Mouse (Mus musculus) liver, postnatal 0 days (tissue): ENCODE results near the gene Zmat1. TPM values are rescaled to one million over a fixed set of nuclear protein-coding genes. Genes with fewer than 3 reads are reported as not detected.

Experiments
- ATAC-seq: fragments of 200-750 bp; cut with Nextera tagmentation; 2 replicates; pipeline ENCODE4 v1.8.0; 2017; ENCODE audit warnings: mild to moderate bottlenecking, moderate library complexity
- DNase-seq: peaks from one replicate; pipeline ENCODE4 v3.0.0-alpha.2; 2016
- H3K27ac ChIP-seq: fragments of 300-500 bp; sonication (generic); 2 replicates; pipeline ENCODE4 v1.5.1; 2014; ENCODE audit warnings: antibody characterized with exemption, moderate library complexity, mild to moderate bottlenecking, low read depth
- H3K27me3 ChIP-seq: fragments of 300-500 bp; sonication (generic); 2 replicates; pipeline ENCODE4 v1.6.1; 2014; ENCODE audit warnings: low read length, control low read depth, mixed read lengths; ENCODE audit not compliant: insufficient read depth
- H3K36me3 ChIP-seq: fragments of 300-500 bp; sonication (generic); replicated peaks from 2 replicates; pipeline ENCODE4 v1.6.1; 2014; ENCODE audit warnings: mild to moderate bottlenecking, control low read depth, low read length, moderate library complexity, mixed read lengths; ENCODE audit not compliant: insufficient read depth
- H3K4me1 ChIP-seq: fragments of 300-500 bp; sonication (generic); 2 replicates; pipeline ENCODE4 v1.6.1; 2014; ENCODE audit warnings: antibody characterized with exemption, mild to moderate bottlenecking, control low read depth; ENCODE audit not compliant: insufficient read depth
- H3K4me2 ChIP-seq: fragments of 300-500 bp; sonication (generic); 2 replicates; pipeline ENCODE4 v1.6.1; 2014; ENCODE audit warnings: low read depth, mild to moderate bottlenecking, low read length, moderate library complexity, mixed read lengths
- H3K4me3 ChIP-seq: fragments of 300-500 bp; sonication (generic); 2 replicates; pipeline ENCODE4 v1.5.1; 2014; ENCODE audit warnings: low read depth, low read length
- H3K9ac ChIP-seq: fragments of 300-500 bp; sonication (generic); replicated peaks from 2 replicates; pipeline ENCODE4 v1.6.1; 2014; ENCODE audit warnings: mild to moderate bottlenecking, moderate library complexity
- H3K9me3 ChIP-seq: fragments of 300-500 bp; sonication (generic); 2 replicates; pipeline ENCODE4 v1.6.1; 2016; ENCODE audit warnings: mild to moderate bottlenecking, control low read depth, low read length, mixed read lengths
- CTCF ChIP-seq: sonication (generic); IDR thresholded peaks from 2 replicates; pipeline ENCODE4 v1.5.1; 2016; ENCODE audit warnings: antibody characterized with exemption, low read depth
- EP300 ChIP-seq: IDR thresholded peaks from 2 replicates; pipeline ENCODE4 v1.6.1; 2016; ENCODE audit warnings: antibody characterized with exemption, low read depth, mild to moderate bottlenecking
- WGBS: fragments of 180-500 bp; shearing (Covaris S2); extraction: QIAGEN DNeasy Blood & Tissue Kit; methylation state at CpG from one replicate; pipeline ENCODE4 v1.1.7; 2014; ENCODE audit not compliant: insufficient replicate concordance; 5-methylcytosine and 5-hydroxymethylcytosine counted together
- polyA plus RNA-seq: library from polyadenylated mRNA; unstranded; fragments of >200 nt; fragmentation: Nextera tagmentation; extraction: Ambion mirVana; gene quantifications from 2 replicates; pipeline ENCODE4 v1.2.1, GENCODE M21; 2015

Zmat1 gene
- polyA plus RNA-seq, 1 experiment from 2014 or later, result 1.9 TPM

DNA sequence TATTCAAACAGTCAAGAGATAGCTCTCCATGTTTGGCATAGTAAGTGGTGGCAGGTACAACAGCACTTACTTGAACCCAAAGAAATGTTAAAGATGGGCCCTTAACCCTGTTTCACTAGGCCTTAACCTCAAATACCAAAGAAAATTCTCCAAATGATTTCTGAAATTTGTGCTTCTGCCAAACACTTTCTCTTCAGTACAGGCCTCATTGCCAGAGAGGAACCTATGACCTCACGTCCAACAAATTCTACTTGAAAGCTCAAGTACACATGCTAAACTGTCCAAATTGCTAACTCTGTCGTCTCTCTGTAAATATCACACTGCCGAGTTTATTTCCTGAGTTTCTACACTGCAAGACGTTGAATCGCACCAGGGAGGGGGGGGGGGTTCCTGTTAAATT, 988 bp downstream of the Zmat1 start:
- H3K27me3 ChIP-seq, result no peaks in the 10 kb centered on the region
- H3K4me3 ChIP-seq, result peak overlapping the region; percentile 71
- H3K27ac ChIP-seq, result peak overlapping the region; percentile 99
- H3K9ac ChIP-seq, result 0 out of 2 replicates have a peak overlapping the region, but pooled peaks have one; percentile 91
- no peak for TF ChIP-seq CTCF
- no peak for TF ChIP-seq EP300
- no peak for ATAC-seq
- no peaks in the 10 kb centered on the region; the same call in 1 of the 2 replicates for H3K4me1 ChIP-seq
- H3K9me3 ChIP-seq, result no peaks in the 10 kb centered on the region
- no peaks in the 10 kb centered on the region for H3K36me3 ChIP-seq
- WGBS, result 31% methylated on average over 4 of the region's 5 CpGs
- no peak for DNase-seq
- H3K4me2 ChIP-seq, result peak overlapping the region; percentile 71

DNA sequence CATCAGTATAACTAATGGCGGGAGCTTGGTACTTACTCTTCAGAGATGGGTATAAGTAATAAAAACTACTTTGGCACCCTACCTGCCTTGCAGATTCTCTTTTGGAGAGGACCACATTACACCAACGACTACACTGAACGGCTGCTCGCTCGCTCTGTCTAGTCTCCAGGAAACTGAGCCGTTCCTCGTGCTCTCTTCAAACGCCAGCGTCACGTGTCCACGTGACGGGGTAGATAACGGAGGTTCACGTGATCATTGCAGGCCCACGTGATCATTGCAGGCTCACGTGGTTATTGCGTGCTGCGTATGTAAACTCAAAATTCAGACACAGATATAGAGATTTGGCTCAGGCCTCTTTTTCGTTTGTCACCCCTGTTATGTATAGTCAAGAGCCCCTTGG, 44.5 kb downstream of the Zmat1 start, which contains the start of gene Nxf2:
Nxf2 (minus strand) TSS at position 209 of the 400 bp plus-strand sequence.
- H3K4me3 ChIP-seq, result no peak within 1 kb of the TSS
- no peak for ATAC-seq

DNA sequence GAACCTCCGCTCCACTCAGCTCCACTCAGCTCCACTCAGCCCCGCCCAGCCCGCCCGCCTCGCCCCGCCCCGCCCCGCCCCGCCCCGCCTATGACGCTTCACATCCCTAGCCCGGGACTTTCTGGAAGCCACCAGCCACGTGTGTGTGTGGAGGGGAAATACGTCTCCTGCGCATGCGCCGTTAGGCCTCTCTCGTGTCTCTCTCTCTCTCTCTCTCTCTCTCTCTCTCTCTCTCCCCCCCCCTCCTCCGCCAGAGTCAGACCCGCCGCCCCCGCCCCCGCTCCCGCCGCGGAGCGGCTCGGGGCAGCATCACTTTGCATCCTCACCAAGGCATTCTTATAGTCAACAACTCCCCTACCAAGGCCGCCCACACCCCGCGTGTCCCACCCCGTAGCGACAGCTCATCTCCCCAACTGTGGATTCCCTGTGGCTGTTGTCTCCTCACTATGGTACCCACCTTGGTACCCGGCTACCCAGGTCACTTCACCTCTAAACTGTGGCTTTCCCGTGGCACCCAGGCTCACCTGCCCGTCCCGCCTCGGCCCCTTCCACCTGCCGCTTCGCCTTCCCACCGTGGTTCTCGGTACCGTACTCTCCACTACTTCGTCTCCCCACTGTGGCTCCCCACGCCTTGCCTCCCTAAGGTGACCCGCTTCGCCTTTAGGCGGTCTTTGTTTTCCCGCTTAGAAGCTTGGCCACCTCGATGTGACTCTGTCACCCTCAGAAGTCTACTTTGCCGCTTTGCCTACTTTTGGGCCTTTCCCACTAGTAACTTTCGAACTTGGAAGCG, 45.5 kb downstream of the Zmat1 start:
- Histone ChIP-seq H3K4me1 (no peaks in the 10 kb centered on the region), H3K9me3 (no peaks in the 10 kb centered on the region), H3K36me3 (no peaks in the 10 kb centered on the region), H3K4me3 (no peak overlapping the region), H3K4me2 (peak overlapping the region; percentile 58), H3K9ac (no peak overlapping the region), H3K27ac (no peak overlapping the region), H3K27me3 (no peaks in the 10 kb centered on the region)
- ATAC-seq, result peak; percentile 90
- WGBS, result 56% methylated on average over 36 of the region's 53 CpGs
- TF ChIP-seq EP300 (no peak), CTCF (no peak)
- peak; percentile 73 for DNase-seq

More for the DNA sequence above, 44.5 kb downstream of the Zmat1 start, which contains the start of gene Nxf2:
- TF ChIP-seq EP300 (no peak), CTCF (no peak)
- Histone ChIP-seq H3K9ac (no peak within 1 kb of the TSS), H3K4me2 (peak within 1 kb of the TSS; percentile 58), H3K4me1 (no peaks in the 10 kb centered on the region), H3K9me3 (no peaks in the 10 kb centered on the region), H3K27me3 (no peaks in the 10 kb centered on the region), H3K27ac (no peak within 1 kb of the TSS), H3K36me3 (no peaks in the 10 kb centered on the region)
- DNase-seq, result no peak
- WGBS, result 86% methylated on average over 19 of the region's 19 CpGs

DNA sequence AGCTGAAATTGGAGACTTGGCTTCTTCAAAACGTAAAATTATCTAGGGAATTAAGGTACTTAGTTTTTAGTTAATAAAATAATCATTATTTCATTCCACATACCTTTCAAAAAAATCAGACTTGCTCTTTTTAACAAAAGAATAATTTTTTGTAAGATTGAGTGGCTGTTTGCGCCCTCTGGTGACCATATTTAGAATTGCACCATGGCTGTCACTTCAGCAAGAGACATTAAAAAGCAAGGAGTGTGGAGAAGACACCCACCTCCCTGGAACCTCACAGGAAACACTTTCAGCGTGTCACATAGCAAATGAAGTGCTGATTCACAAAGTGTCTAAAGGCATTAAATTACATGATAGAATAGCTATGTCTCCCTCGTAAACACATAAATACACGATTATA, 78.6 kb downstream of the Zmat1 start:
- ATAC-seq (no peak), DNase-seq (peak; percentile 38)
- H3K4me3 ChIP-seq, result no peak overlapping the region
- H3K4me1 ChIP-seq, result no peaks in the 10 kb centered on the region
- no peak overlapping the region for H3K9ac ChIP-seq
- WGBS, result 37% methylated on average over 5 of the region's 5 CpGs
- H3K27me3 ChIP-seq, result no peaks in the 10 kb centered on the region; the same call in 1 of the 2 replicates
- no peaks in the 10 kb centered on the region for H3K9me3 ChIP-seq
- H3K4me2 ChIP-seq, result no peak overlapping the region
- no peak overlapping the region for H3K27ac ChIP-seq
- TF ChIP-seq CTCF (peak; percentile 74), EP300 (no peak)
- no peaks in the 10 kb centered on the region for H3K36me3 ChIP-seq

DNA sequence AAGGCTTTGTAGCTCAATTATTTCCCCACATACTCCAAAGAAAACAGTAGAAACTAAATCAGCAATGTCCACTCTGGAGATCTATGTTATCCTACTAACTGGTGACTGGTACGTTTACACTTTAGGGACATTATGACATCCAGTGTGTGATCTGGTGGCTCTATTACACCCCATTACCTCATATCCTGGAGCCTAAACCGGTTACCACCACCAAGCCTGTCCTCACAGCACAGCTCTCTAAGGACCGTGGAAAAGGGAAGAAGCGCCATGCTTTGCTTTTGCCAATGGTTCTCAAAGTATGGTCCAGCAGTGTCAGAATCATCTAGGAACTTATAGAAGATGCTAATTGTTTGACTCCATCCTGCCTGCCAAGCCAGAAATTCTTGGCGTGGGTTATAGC, 79.1 kb downstream of the Zmat1 start:
- Histone ChIP-seq H3K27ac (no peak overlapping the region), H3K9ac (no peak overlapping the region), H3K4me2 (no peak overlapping the region), H3K9me3 (no peaks in the 10 kb centered on the region), H3K27me3 (no peaks in the 10 kb centered on the region; the same call in 1 of the 2 replicates), H3K36me3 (no peaks in the 10 kb centered on the region), H3K4me3 (no peak overlapping the region), H3K4me1 (no peaks in the 10 kb centered on the region)
- TF ChIP-seq EP300, result no peak
- no peak for TF ChIP-seq CTCF
- ATAC-seq (no peak), DNase-seq (no peak)
- 69% methylated on average over 5 of the region's 5 CpGs for WGBS

DNA sequence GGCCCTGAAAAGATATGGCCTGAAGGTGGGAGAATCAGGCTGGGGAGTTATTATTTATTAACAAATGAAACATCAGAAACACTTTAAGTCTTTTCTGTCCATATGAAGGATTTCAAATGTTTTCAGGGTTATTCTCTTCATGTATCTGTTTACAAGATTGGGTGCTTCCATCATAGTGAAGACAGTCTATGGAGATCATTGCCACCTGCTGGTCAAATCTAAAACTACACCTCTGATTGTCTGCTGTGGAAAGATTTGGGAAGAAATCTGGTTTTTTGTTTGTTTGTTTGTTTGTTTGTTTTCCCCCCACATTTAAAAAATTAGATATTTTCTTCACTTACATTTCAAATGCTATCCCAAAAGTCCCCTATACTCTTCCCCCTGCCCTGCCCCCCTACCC, 84.0 kb downstream of the Zmat1 start:
- ATAC-seq, result no peak
- TF ChIP-seq CTCF (peak; percentile 67), EP300 (no peak)
- H3K4me2 ChIP-seq, result no peak overlapping the region
- no peaks in the 10 kb centered on the region for H3K4me1 ChIP-seq
- no peak overlapping the region for H3K4me3 ChIP-seq
- no peaks in the 10 kb centered on the region for H3K9me3 ChIP-seq
- no peak overlapping the region for H3K27ac ChIP-seq
- no peak overlapping the region for H3K9ac ChIP-seq
- no peaks in the 10 kb centered on the region for H3K27me3 ChIP-seq
- DNase-seq, result peak; percentile 21
- no peaks in the 10 kb centered on the region for H3K36me3 ChIP-seq
